26 mouse cellular contexts compared by ENCODE assay signal in the genomic region with DNA sequence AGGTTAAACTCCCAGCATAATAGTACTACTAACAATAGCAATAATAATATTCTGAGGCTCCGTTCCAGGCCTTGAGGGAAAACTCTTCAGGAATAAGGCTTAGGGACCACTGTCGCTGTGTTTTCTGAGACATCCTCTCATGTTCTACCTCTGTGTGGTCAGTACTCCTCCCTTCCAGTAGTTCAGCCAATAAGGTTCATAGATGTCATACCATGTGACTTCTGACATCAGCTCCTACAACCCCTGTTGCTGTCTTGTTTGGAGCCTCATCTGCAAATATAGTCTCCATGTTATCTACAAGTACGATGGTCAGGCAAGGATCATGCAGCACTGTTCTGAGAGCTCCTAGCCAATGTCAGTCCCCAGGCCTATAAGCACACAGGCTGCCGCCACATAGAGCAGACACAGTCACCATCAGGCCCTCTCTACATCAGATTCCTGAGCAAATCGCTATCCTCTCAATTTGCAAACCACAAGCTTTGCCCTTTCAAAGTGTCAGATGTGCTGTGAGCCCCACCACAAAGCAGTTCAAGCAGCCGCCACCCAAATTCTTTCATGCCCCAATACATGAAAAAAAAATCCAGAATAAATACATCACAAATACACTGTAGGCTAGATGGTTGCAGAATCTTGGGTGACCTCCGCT. TPM values are rescaled to one million over a fixed set of nuclear protein-coding genes. Genes with fewer than 3 reads are reported as not detected.
DNase-seq lines count a peak whose midpoint lies in the region; ATAC-seq and TF ChIP-seq lines count a peak whose summit lies in the region.
"Had no signal": no experiment of that assay in that cellular context is flagged by ENCODE, and none has a peak within 500 bp of the region (broad histone marks: within the 10 kb centered on the region; RNA-seq: fewer than 3 reads in every experiment).

No protein-coding gene starts in this region.

- TF ChIP-seq EP300 in MEL (IDR thresholded peaks at IDR 0.05; ENCODE audit: low read depth in 1 of 2, low read length in 2 of 2), result no peak

- H3K36me3 ChIP-seq in hindbrain, embryonic 12.5 days, result no peaks in the 10 kb centered on the region
- H3K36me3 ChIP-seq in hindbrain, postnatal 0 days (ENCODE audit: insufficient read depth, low read length), result no peaks in the 10 kb centered on the region
- peaks cover 0 to 11% of the 10 kb centered on the region in 2 experiments; a peak in 2 of 4 replicates for H3K36me3 ChIP-seq in MEL (ENCODE audit: control insufficient read depth in 1 of 2, insufficient read depth in 2 of 2, low read length in 2 of 2)
- H3K36me3 ChIP-seq in hindbrain, embryonic 14.5 days (replicated peaks; ENCODE audit: control insufficient read depth, insufficient read depth), result no peaks in the 10 kb centered on the region
- no peaks in the 10 kb centered on the region for H3K36me3 ChIP-seq in intestine, embryonic 15.5 days
- H3K36me3 ChIP-seq in limb, embryonic 10.5 days, result no peaks in the 10 kb centered on the region
- H3K36me3 ChIP-seq: heart, embryonic 15.5 days; limb, embryonic 13.5 days; liver, embryonic 12.5 days had no signal

- no peaks in the 10 kb centered on the region for H3K79me2 ChIP-seq in MEL (ENCODE audit: control insufficient read depth, insufficient read depth, low read length, poor library complexity)

- TF ChIP-seq POLR2A in MEL (IDR thresholded peaks at IDR 0.05; ENCODE audit: control insufficient read depth in 1 of 2, insufficient read depth in 1 of 2, low read depth in 1 of 2, low read length in 2 of 2, poor library complexity in 1 of 2), result no peak

- peaks cover 17% of the 10 kb centered on the region for H3K4me1 ChIP-seq in hindbrain, embryonic 12.5 days
- H3K4me1 ChIP-seq in hindbrain, postnatal 0 days (ENCODE audit: insufficient read depth, low read length), result peaks cover 4% of the 10 kb centered on the region; the same call in 1 of the 2 replicates
- H3K4me1 ChIP-seq in MEL (ENCODE audit: control insufficient read depth in 1 of 2, insufficient read depth in 2 of 2, low read length in 2 of 2), result peaks cover 3 to 13% of the 10 kb centered on the region in 2 experiments; a peak in 3 of 4 replicates
- peaks cover 6% of the 10 kb centered on the region for H3K4me1 ChIP-seq in hindbrain, embryonic 14.5 days (replicated peaks; ENCODE audit: control insufficient read depth, insufficient read depth, low read length)
- 0 out of 2 replicates have a peak, but pooled peaks cover under 1% of the 10 kb centered on the region for H3K4me1 ChIP-seq in intestine, embryonic 15.5 days (replicated peaks)
- H3K4me1 ChIP-seq in limb, embryonic 10.5 days, result peaks cover 14% of the 10 kb centered on the region

- ATAC-seq in hindbrain, embryonic 12.5 days (ENCODE audit: low FRiP score), result no peak
- no peak for ATAC-seq in hindbrain, postnatal 0 days
- no peak for ATAC-seq in hindbrain, embryonic 14.5 days (ENCODE audit: low FRiP score)
- ATAC-seq in intestine, embryonic 15.5 days, result no peak
- ATAC-seq: forebrain, embryonic 14.5 days; intestine, embryonic 16.5 days; liver, embryonic 12.5 days; midbrain, embryonic 16.5 days; Patski had no signal

- no peak overlapping the region for H3K9ac ChIP-seq in hindbrain, embryonic 12.5 days
- H3K9ac ChIP-seq in hindbrain, postnatal 0 days (replicated peaks; ENCODE audit: low read length), result no peak overlapping the region
- H3K9ac ChIP-seq in MEL (ENCODE audit: control insufficient read depth, low read depth, low read length, poor library complexity, severe bottlenecking), result no peak overlapping the region
- H3K9ac ChIP-seq in hindbrain, embryonic 14.5 days, result no peak overlapping the region
- no peak overlapping the region for H3K9ac ChIP-seq in intestine, embryonic 15.5 days
- H3K9ac ChIP-seq: heart, embryonic 15.5 days; limb, embryonic 13.5 days; liver, embryonic 12.5 days had no signal

- TF ChIP-seq RAD21 in MEL (IDR thresholded peaks at IDR 0.05; ENCODE audit: low read depth, low read length), result no peak

- TF ChIP-seq CTCF in hindbrain, postnatal 0 days (IDR thresholded peaks at IDR 0.05; ENCODE audit: low read depth), result no peak
- no peak for TF ChIP-seq CTCF in MEL (IDR thresholded peaks at IDR 0.05 in 2 of 3, conservative IDR thresholded peaks at IDR 0.05 in 1 of 3; ENCODE audit: control insufficient read depth in 1 of 3, insufficient read depth in 1 of 3, low read depth in 2 of 3, low read length in 3 of 3, poor library complexity in 1 of 3, severe bottlenecking in 1 of 3)

- no peaks in the 10 kb centered on the region for H3K9me3 ChIP-seq in hindbrain, embryonic 12.5 days (replicated peaks)
- H3K9me3 ChIP-seq in hindbrain, postnatal 0 days (ENCODE audit: low read length), result no peaks in the 10 kb centered on the region
- H3K9me3 ChIP-seq in MEL (replicated peaks; ENCODE audit: insufficient read depth, low read length), result no peaks in the 10 kb centered on the region
- no peaks in the 10 kb centered on the region for H3K9me3 ChIP-seq in hindbrain, embryonic 14.5 days (ENCODE audit: control insufficient read depth, low read length)
- H3K9me3 ChIP-seq in intestine, embryonic 15.5 days, result no peaks in the 10 kb centered on the region
- no peaks in the 10 kb centered on the region for H3K9me3 ChIP-seq in limb, embryonic 10.5 days (replicated peaks)
- H3K9me3 ChIP-seq: heart, embryonic 15.5 days; limb, embryonic 13.5 days; liver, embryonic 12.5 days had no signal

- 63% methylated on average over 7 of the region's 7 CpGs for WGBS in hindbrain, embryonic 12.5 days
- 54% methylated on average over 7 of the region's 7 CpGs for WGBS in hindbrain, postnatal 0 days
- WGBS in hindbrain, embryonic 14.5 days, result 62% methylated on average over 7 of the region's 7 CpGs
- WGBS in intestine, embryonic 15.5 days, result 80% methylated on average over 7 of the region's 7 CpGs
- 77% methylated on average over 7 of the region's 7 CpGs for WGBS in limb, embryonic 10.5 days

- H3K27ac ChIP-seq in hindbrain, embryonic 12.5 days, result peak overlapping the region; percentile 67
- H3K27ac ChIP-seq in hindbrain, postnatal 0 days, result no peak overlapping the region
- H3K27ac ChIP-seq in MEL (ENCODE audit: control insufficient read depth, low read depth, low read length), result no peak overlapping the region
- peak overlapping the region; percentile 27 for H3K27ac ChIP-seq in hindbrain, embryonic 14.5 days
- no peak overlapping the region for H3K27ac ChIP-seq in intestine, embryonic 15.5 days
- H3K27ac ChIP-seq in limb, embryonic 10.5 days, result no peak overlapping the region
- H3K27ac ChIP-seq: heart, embryonic 15.5 days; limb, embryonic 13.5 days; liver, embryonic 12.5 days had no signal

- no peak overlapping the region for H3K4me3 ChIP-seq in hindbrain, embryonic 12.5 days
- H3K4me3 ChIP-seq in hindbrain, postnatal 0 days (ENCODE audit: low read length), result no peak overlapping the region
- no peak overlapping the region for H3K4me3 ChIP-seq in MEL (ENCODE audit: control insufficient read depth in 1 of 2, insufficient read depth in 1 of 2, low read depth in 2 of 2, low read length in 2 of 2)
- H3K4me3 ChIP-seq in hindbrain, embryonic 14.5 days (replicated peaks; ENCODE audit: low read length), result no peak overlapping the region
- H3K4me3 ChIP-seq in intestine, embryonic 15.5 days (replicated peaks), result no peak overlapping the region
- H3K4me3 ChIP-seq in limb, embryonic 10.5 days, result no peak overlapping the region
- H3K4me3 ChIP-seq: heart, embryonic 15.5 days; limb, embryonic 13.5 days; liver, embryonic 12.5 days had no signal

- H3K4me2 ChIP-seq in hindbrain, embryonic 12.5 days (replicated peaks), result no peak overlapping the region
- H3K4me2 ChIP-seq in hindbrain, postnatal 0 days (ENCODE audit: low read depth, low read length), result no peak overlapping the region
- no peak overlapping the region for H3K4me2 ChIP-seq in hindbrain, embryonic 14.5 days (replicated peaks)
- H3K4me2 ChIP-seq in intestine, embryonic 15.5 days (replicated peaks), result no peak overlapping the region
- H3K4me2 ChIP-seq: heart, embryonic 15.5 days; limb, embryonic 13.5 days; liver, embryonic 12.5 days had no signal

- peaks cover 12% of the 10 kb centered on the region for H3K27me3 ChIP-seq in hindbrain, embryonic 12.5 days
- H3K27me3 ChIP-seq in hindbrain, postnatal 0 days (ENCODE audit: insufficient read depth, low read length), result no peaks in the 10 kb centered on the region
- H3K27me3 ChIP-seq in MEL (ENCODE audit: control insufficient read depth in 1 of 2, insufficient read depth in 2 of 2, low read length in 2 of 2), result no peaks in the 10 kb centered on the region; a peak in 1 of 4 replicates
- no peaks in the 10 kb centered on the region for H3K27me3 ChIP-seq in hindbrain, embryonic 14.5 days (ENCODE audit: control insufficient read depth, insufficient read depth, low read length)
- peaks cover 14% of the 10 kb centered on the region for H3K27me3 ChIP-seq in intestine, embryonic 15.5 days (replicated peaks)
- H3K27me3 ChIP-seq in limb, embryonic 10.5 days (ENCODE audit: low read depth, poor library complexity, severe bottlenecking), result peaks cover 40% of the 10 kb centered on the region

- no peak for DNase-seq in hindbrain, postnatal 0 days (ENCODE audit: low spot score)
- DNase-seq in CD4-positive helper T cell, adult 2 months (ENCODE audit: low read depth, low spot score), result peak; percentile 36
- DNase-seq in MEL (ENCODE audit: low read depth, low spot score), result no peak
- no peak for DNase-seq in hindbrain, embryonic 14.5 days (ENCODE audit: low spot score)
- DNase-seq in Muller cell, postnatal 12 days (ENCODE audit: inconsistent ontology term), result no peak
- DNase-seq in limb, embryonic 10.5 days (ENCODE audit: low spot score), result no peak
- DNase-seq: adrenal gland, postnatal 25 days; cerebellum, adult 8-10 months; heart, postnatal 4 days; kidney, postnatal 25 days; layer of hippocampus, postnatal 36 days; lung, adult 18-20 months; spleen, adult 18-20 months; thymus, postnatal 25 days had no signal

RNA-seq across cellular contexts. Expression of a gene that starts 5.3 kb away (rescaled TPM):
- 8.2 and 9.7 TPM in 2 replicates for polyA plus RNA-seq in hindbrain, embryonic 12.5 days (2016; fragmentation: Nextera tagmentation; extraction: Ambion mirVana)
- 5.4 and 22.0 TPM in 2 replicates for total RNA-seq in hindbrain, postnatal 0 days (2014; rRNA removed)
- polyA plus RNA-seq in hindbrain, postnatal 0 days (2015; fragmentation: Nextera tagmentation; extraction: Ambion mirVana), result 8.3 TPM in 2 replicates
- total RNA-seq in MEL (2012; rRNA removed), result 0.27 TPM in 1 of 2 replicates, not detected in the other
- 1 to 10 TPM in 1 of 2 experiments, not detected in 1; 1.2 TPM for polyA plus RNA-seq in MEL (2012; ENCODE audit: insufficient read depth in 1 of 2, insufficient read length in 2 of 2, low read depth in 1 of 2, low replicate concordance in 2 of 2, missing spikeins in 1 of 2)
- polyA plus RNA-seq in hindbrain, embryonic 14.5 days (2014; fragmentation: Nextera tagmentation; extraction: Ambion mirVana), result 6.1 and 8.0 TPM in 2 replicates
- polyA plus RNA-seq in intestine, embryonic 15.5 days (2015; fragmentation: Nextera tagmentation; extraction: Ambion mirVana), result 0.90 and 1.0 TPM in 2 replicates
- polyA plus RNA-seq in limb, embryonic 10.5 days (2016; fragmentation: Nextera tagmentation; extraction: Ambion mirVana), result 0.08 and 0.18 TPM in 2 replicates
- total RNA-seq: megakaryocyte, adult 5-6 weeks had no signal

RNA-seq across cellular contexts. Expression of a gene that starts 52.5 kb away (rescaled TPM):
- 1.8 and 2.6 TPM in 2 replicates for polyA plus RNA-seq in hindbrain, embryonic 12.5 days (2016; fragmentation: Nextera tagmentation; extraction: Ambion mirVana)
- 0.32 TPM in 1 of 2 replicates, not detected in the other for total RNA-seq in hindbrain, postnatal 0 days (2014; rRNA removed)
- polyA plus RNA-seq in hindbrain, postnatal 0 days (2015; fragmentation: Nextera tagmentation; extraction: Ambion mirVana), result 0.20 and 0.34 TPM in 2 replicates
- 2.4 and 3.9 TPM in 2 replicates for total RNA-seq in MEL (2012; rRNA removed)
- polyA plus RNA-seq in MEL (2012; ENCODE audit: insufficient read depth in 1 of 2, insufficient read length in 2 of 2, low read depth in 1 of 2, low replicate concordance in 2 of 2, missing spikeins in 1 of 2), result 10 to 100 TPM in 1 of 2 experiments, not detected in 1; 11.1 TPM
- polyA plus RNA-seq in hindbrain, embryonic 14.5 days (2014; fragmentation: Nextera tagmentation; extraction: Ambion mirVana), result 0.56 and 0.83 TPM in 2 replicates
- 1.4 and 2.2 TPM in 2 replicates for polyA plus RNA-seq in intestine, embryonic 15.5 days (2015; fragmentation: Nextera tagmentation; extraction: Ambion mirVana)
- 1.6 and 2.1 TPM in 2 replicates for polyA plus RNA-seq in limb, embryonic 10.5 days (2016; fragmentation: Nextera tagmentation; extraction: Ambion mirVana)
- total RNA-seq: adrenal gland, postnatal 25 days; gastrocnemius, adult 8-10 months had no signal
- polyA plus RNA-seq: Patski; testis, adult 2 months had no signal

RNA-seq across cellular contexts. Expression of a gene that starts 53.4 kb away (rescaled TPM):
- polyA plus RNA-seq in hindbrain, embryonic 12.5 days (2016; fragmentation: Nextera tagmentation; extraction: Ambion mirVana), result 13.0 and 14.4 TPM in 2 replicates
- 5.5 and 7.1 TPM in 2 replicates for total RNA-seq in hindbrain, postnatal 0 days (2014; rRNA removed)
- 5.6 and 5.9 TPM in 2 replicates for polyA plus RNA-seq in hindbrain, postnatal 0 days (2015; fragmentation: Nextera tagmentation; extraction: Ambion mirVana)
- 12.6 and 14.5 TPM in 2 replicates for total RNA-seq in MEL (2012; rRNA removed)
- polyA plus RNA-seq in MEL (2012; ENCODE audit: insufficient read depth in 1 of 2, insufficient read length in 2 of 2, low read depth in 1 of 2, low replicate concordance in 2 of 2, missing spikeins in 1 of 2), result 10 to 100 TPM in 1 of 2 experiments, not detected in 1; 20.3 TPM
- polyA plus RNA-seq in hindbrain, embryonic 14.5 days (2014; fragmentation: Nextera tagmentation; extraction: Ambion mirVana), result 9.9 TPM in 2 replicates
- polyA plus RNA-seq in intestine, embryonic 15.5 days (2015; fragmentation: Nextera tagmentation; extraction: Ambion mirVana), result 13.3 and 15.1 TPM in 2 replicates
- polyA plus RNA-seq in limb, embryonic 10.5 days (2016; fragmentation: Nextera tagmentation; extraction: Ambion mirVana), result 12.6 and 12.7 TPM in 2 replicates

Comparison
In these comparisons a context has a peak if more than half of its experiments do, and no peak if none do; other contexts are left out.
1. H3K27ac ChIP-seq: peak in hindbrain, embryonic 12.5 days (single experiment) and hindbrain, embryonic 14.5 days (single experiment); none in hindbrain, postnatal 0 days (single experiment), MEL (single experiment), intestine, embryonic 15.5 days (single experiment) and limb, embryonic 10.5 days (single experiment).